Mouse (Mus musculus) right cerebral cortex, postnatal 25 days (tissue): Measurements from ENCODE around the gene Gnptg.
A peak's percentile ranks its signal among the peaks of the same experiment; 100 is the strongest.
"Not testable (repeated sequence)": the region's sequence is repeated elsewhere in the genome, so short reads cannot be mapped to it uniquely, and the experiment has no call there.

ENCODE experiments used
- DNase-seq: peaks from one replicate; pipeline ENCODE4 v3.0.0; 2022

Gnptg gene

DNA sequence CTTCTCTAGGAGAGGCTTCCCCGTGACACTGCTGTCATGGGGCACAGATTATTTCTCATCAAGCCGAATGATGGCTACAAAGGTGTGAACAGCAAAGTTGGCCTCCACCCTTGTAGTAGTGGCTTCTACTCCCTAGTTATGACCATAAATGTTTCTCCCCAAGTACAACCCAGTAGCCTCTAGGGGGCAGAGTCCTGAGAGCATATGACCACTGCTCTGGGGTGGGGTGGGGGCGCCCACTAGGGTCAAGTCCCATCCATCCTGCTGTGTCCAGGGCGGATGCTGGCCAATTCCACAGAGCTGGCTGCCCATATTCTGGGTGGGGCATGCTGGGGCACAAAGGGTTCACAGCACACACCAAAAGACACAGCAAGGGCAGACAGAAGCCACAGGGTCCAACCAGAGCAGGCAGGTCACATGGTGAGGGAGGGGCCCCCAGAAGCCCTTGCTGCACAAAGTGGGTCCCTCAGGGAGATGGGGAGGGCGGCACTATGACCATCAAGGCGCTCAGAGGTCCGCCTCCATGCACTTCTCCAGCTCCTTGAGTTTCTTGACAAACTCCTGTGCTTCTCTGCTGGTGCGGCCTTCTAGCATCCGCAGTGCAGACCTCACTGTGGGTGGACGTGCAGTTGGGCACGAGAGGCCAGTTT lies 3.3 kb upstream of the Gnptg start:
- no peak for DNase-seq

DNA sequence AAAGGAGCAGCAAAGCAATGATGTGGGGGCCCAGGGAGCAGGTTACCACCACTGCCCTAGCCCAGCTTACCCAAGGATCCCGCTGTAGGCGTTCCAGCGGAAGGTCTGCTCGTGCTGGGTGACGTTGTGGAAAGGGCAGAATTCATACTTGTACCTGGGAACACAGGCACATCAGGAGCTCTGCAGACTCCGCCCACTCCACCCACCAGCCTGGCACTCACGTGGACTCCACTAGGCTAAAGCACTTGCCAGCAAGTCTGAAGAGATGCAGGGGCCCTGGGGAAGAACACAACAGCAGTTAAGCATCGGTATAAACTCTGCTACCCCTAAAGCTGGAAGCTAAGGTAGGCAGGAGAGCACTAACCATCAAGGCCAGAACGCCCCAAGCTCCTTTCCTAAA lies 4.3 kb downstream of the Gnptg start:
- DNase-seq, result no peak

DNA sequence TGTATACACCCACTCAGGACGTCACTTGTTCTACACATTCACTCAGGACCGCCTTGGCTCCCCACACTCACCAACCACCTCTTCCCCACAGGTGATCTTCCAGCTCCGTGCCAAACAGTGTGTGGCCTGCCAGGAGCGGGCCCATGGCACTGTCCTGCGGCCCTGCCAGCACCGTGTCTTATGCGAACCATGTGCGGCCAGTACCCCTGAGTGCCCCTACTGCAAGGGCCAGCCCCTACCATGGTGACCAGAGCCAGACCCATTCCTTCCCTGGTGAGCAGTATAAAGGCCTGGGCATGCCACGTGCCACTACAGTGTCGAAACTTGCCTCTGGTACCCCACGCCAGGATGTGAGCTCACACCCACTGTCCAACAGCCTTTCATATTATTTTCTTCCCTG lies 8.3 kb downstream of the Gnptg start:
- DNase-seq, result not testable (repeated sequence)

DNA sequence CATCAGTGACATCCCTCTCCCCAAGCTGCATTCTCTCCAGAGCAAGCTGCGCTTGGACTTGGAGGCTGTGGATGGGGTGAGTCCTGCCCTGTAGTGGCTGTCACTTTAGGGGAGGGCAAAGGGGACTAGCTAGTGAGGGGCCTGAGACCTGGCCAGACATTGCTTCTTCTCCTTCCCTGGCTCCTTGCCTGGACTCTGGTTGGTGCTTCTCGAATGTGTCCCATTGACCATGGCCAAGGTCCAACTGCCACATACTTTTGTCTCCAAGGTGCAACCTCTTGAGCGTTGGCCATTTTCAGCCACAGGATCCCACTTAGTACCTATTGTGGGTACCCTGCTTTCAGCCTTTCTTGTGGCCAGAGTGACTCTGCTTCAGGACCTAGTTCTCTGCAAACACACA lies 9.2 kb downstream of the Gnptg start:
- DNase-seq, result no peak

DNA sequence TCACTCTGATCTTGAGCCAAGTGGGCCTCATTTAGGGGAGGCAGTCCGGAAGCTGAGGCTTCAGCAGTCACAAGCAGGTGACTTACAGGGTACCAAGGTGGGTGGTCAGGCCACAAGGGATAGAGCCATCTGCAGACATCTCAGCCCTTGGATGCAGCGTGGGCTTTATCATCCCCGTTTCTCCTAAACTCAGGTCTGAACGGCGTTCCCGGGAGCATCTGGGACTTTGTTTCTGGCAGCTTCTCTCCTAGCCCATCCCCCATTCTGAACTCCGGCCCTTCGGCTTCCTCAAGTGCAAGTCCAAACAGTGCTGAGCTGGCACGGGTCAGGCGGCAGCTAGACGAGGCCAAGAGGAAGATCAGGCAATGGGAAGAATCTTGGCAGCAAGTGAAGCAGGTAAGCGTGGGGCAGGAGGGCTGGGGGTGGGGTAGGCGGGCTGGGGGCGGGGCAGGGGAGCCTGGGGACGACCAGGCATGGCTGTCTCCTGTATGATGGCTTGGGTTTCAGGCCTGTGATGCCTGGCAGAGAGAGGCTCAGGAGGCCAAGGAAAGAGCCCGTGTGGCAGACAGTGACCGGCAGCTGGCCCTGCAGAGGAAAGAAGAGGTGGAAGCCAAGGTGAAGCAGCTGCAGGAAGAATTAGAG lies 9.8 kb downstream of the Gnptg start:
- DNase-seq, result not testable (repeated sequence)

DNA sequence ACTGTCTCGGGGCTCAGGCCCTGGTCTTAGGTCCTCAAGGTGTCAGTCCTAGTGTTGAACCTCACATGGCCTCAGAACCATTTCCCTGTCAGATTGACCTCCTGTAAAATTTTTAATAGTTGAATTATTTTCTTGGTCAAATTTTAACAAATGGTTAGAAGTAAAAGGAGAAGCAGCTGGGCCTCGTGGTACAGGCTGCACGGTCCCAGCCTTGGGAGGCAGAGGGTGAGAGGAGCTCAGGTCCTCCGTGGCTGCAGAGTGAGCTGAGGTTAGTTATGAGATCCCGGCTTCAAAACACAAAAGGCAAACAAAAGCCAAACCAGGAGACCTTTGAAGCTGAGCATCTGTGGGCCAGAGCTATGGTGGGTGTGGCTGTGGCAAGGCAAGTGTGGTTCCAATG lies 11.9 kb downstream of the Gnptg start:
- DNase-seq, result no peak

DNA sequence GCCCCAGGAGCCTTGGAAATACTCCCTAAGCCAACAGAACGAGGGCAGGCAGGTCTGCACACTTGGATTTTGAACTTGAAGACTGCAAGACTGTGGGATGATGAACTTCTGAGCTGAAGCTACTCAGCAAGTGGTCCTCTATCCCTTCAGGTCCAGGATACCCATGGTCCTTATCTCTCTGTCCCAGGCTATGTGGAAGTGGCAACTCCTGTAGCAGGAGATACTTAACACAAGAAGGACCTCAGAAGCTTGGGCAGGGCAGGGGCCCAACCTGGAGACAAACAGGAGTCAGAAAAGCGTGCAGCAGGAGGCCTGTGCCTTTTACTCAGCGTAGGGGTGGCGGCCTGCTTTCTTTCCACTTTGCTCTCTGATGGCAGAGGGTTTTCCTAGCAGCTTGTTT lies 14.3 kb downstream of the Gnptg start:
- DNase-seq, result no peak

DNA sequence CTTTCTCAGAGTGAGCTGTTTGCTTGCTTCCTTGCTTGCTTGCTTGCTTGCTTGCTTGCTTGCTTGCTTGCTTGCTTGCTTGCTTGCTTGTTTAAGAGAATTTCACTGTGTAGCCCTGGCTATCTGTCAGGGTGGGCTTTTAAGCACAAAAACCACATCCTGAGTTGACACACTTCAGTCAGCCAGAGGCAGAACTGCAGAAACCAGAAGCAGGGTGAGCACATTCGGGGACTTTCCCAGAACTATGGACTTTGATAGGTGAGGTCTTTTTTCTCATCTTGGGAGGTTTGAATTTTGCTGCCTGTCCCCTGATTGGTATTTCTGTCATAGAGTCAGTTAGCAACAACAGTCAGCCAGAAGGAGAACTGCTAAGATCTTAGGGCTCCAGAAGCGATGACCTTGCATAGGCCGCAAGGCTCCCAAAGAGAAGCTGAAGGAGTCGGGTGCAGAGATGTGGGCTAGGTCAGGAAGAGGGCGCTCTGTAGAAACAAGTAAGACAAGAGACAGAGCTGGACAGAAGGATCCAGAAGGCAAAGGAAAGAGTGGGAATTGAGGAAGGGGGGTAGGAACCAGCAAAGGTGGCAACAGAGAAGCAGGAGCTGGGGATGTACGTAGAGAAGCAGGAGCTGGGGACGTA lies 15.2 kb downstream of the Gnptg start:
- DNase-seq, result no peak

DNA sequence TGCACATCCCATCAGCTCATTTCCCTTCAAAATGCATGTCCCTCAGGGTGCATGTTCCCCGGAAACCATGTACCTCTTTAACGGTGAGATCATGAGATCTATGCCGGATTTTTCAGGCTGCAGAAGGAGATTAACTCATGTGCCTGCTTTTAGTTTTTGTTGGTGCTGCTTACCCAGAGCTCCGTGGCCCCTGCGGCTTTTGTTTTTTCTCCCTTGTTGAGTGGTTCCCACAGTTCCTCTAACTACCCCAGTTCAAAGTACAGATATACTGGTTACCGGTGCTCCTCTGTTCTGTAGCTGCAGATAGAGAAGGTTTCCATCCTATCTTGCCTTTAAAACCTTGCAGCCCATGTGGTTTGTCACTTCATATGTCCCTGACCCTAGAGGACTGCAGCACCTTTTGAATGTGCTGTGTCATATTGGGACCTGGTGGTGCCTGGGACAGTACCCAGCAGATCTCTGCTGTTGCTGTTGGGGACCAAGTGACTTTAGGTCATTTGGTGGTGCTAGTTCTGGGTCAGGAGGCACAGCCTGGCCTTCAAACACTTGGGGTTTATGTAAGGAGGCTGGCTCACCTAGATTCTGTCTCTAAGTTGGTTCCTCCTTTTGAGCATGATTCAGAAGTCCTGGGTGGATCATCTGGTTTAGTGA lies 16.8 kb downstream of the Gnptg start:
- DNase-seq, result no peak

DNA sequence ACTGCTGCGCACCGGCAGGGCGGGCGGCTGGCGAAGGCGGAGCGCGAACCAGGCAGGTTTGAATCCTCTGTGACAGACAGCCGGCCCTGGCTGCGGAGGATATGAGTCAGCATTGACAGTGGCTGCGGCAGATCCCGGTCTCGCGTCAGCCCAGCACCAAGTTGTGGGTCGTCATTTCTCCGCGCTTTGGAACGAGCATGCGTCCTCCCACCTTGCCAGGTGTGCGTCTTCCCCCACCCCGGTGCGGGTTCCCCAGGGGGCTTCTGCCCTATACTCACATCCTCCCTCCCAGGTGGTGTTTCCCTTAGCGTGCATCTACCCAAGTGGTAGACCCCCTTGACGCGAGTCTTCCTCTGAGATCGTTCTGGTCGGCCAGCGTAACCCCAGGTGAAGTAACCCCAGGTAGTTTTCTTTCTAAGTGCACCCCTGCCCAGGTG lies 17.4 kb downstream of the Gnptg start:
- peak; percentile 51 for DNase-seq

DNA sequence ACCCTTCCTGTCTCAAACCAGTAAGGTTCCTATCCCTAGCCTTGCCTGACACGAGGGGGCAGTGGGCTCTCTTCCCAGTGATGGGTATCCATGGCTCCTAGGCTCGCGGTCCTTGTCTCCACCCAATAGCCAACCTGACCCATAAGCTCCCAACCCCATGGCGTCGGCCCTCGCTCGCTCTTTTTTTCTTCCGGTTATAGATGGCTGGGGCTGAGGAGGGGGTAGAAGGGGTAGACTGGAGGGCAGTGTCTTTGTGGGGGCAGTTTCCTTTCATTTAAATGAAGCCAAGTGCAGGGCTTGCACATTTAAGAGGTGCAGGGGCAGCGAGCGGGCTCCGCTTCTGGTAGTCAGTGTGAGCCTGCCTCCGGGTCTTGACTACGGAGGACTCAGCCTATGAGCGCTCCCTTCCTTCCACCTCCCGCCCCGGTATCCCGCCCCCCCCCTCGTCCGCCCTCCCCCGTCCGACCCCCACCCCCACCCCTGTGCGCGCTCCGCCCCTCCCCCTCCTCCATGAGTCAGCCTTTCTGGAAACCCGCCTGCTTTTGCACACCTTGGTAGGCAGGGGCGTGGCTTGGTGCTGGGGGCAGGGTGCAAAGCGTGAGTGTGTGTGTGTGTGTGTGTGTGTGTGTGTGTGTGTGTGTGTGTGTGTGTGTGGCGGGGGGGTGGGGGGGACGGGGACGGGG lies 18.0 kb downstream of the Gnptg start:
- DNase-seq, result no peak

DNA sequence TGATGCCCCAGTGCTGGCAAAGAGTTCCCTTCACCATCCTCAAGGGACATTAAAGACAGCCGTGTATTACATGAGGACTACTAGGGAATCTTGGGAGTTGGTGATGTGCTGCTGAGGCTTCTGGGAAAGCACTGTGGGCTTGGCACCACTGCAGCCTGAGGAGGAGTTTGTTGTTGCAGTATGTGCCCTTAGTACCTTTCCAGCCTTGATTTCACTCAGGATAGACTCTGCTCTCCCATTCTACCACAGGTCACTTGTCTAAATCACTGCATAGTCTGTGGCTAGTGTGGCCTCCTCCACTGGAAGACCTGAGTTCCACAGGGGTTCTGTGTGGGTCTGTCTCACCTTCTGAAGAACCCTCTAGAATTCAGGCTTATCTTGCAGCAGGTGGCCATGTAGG lies 19.2 kb downstream of the Gnptg start:
- DNase-seq, result no peak

DNA sequence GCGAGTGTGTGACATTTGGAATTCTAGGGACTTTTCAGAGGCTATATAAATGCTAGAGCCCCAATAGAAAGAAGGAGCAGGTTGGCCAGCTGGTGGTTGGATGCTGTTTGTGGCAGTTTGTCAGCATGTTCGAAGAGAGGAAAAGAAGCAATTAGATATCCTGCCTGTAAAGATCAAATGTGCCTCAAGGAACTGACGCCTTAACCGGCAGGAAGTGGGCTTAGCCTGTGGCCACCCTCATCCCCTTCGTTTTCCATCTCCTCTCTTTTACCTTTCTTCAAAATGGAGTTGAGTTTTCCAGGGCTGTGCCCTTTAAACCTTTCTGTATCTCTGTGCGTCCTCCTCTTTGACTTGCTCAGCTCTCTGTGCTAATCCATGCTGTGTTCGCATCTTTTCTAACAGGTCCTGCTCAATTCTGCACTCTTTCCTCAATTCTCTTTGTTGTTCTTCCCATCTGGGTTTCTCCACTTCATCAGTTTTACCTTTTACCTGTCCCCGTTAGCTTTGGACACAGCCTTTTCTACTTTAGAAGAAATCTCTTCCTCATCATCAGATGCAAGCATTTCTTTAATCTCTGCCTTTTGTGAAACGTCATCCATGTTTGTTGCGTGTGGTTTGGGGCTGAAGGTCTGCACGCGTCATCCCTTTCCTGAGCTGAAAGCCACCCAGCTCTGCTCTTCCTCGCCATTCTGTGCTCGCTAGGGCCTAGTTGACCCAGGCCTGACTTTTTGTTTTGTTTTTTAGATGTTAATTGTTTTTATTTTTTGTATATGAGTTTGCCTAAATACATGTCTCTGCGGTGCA lies 20.2 kb downstream of the Gnptg start:
- DNase-seq, result no peak

DNA sequence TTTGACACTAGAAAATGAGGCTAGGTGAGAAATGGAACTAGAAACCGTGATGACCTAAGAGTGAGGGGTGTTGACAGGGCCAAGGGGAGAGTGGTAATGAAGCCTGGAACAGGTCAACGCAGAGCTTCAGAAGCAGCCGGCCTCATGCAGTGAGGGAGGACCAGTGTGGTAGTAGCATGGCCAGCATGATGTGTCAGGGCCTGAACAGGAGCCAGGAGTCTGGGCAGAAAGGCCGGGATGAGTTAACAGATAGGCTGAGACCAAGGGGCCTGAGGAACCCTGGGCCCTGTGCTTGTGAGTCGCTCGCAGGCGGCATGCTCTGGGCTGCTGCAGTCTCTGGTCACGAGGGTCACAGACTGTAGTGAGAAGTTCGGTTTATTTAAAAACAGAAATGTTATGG lies 21.0 kb downstream of the Gnptg start:
- DNase-seq, result no peak

DNA sequence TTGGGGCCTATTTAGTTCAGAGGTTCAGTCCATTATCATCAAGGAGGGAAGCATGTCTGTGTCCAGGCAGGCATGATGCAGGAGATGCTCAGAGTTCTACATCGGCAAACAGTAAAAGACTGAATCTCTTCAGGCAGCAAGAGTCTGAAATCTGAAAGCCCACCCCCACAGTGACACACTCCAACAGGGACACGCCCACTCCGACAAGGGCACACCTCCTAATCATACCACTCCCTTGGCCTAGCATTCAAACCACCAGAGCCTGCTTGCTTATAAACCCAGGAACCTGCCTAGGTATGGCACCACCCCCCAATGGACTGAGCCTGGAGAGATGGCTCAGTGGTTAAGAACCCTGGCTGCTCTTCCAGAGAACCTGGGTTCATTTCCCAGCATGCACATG lies 24.5 kb downstream of the Gnptg start:
- DNase-seq, result no peak

DNA sequence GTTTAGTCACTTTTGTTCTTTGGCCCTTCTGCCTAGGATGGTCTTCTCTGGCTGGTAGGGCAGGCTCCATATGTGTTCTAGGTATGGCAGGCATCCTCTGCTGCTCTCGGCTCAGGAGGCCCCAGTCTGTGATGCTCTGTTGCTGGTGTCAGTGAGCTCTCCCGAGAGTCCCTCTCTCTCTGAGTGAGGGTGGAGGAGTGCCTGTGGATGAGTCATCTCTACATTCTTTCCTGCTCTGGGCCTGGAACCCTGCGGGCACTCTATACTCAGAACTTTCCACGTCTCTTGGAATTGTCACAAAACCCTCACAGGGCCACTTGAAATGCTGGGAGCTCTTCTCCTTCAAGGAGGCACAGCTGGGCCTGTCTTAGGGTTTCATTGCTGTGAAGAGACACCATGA lies 28.2 kb downstream of the Gnptg start:
- no peak for DNase-seq

DNA sequence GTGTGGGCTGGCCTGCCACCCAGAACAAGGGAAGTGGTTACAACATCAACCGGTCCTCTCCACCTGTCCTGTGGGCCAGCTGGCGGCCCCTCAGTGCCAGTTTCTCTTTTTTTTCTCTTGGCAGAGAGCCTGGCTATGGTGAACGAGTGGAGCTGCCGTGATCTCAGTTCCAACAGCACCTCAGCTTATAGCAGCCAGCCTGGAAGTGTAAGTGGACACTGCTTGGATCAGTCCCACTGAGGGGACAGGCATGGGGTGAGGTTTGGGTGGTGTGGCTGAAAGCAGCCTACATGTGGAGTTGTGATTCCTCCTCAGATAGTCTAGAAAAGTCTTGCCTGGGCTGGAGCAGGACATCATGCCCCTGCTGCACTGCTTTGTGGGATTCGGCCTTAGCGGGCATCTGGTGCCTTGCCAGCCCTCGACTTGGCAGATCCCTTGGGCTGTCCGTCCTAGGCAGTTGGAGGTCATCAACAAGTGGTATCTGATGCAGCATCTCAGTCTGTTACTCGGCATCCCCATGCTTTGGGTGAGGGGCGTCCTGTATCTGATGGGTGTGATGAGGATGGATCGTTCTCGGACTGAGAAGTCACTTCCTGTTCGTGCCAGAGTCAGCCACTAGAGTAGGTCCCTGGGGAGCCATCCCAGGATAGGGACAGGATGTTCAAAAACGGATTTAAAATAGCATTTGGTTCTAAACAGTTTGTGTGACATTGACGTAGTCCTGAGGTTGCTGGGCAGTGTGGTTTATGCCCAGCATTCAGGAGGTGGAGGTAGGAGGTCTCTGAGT lies 29.1 kb downstream of the Gnptg start:
- DNase-seq, result no peak

DNA sequence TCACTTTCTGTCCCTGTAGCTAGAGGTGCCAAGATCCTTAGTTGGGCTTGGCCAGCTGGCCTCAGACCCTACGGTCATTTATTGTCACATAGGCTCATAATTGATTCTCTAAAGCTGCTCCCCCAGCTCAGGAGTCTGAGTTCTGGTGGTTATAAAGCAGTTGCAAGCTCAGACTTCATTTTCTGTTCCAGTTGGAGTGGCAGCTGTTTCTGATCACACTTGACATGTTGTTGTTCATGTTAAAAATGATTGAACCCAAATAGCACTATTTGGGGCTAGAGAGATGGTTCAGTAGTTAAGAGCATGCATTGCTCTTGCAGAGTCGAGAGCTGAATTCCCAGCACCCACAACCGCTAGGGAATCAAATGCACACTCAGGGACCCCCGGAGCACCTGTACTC lies 29.9 kb downstream of the Gnptg start:
- no peak for DNase-seq

DNA sequence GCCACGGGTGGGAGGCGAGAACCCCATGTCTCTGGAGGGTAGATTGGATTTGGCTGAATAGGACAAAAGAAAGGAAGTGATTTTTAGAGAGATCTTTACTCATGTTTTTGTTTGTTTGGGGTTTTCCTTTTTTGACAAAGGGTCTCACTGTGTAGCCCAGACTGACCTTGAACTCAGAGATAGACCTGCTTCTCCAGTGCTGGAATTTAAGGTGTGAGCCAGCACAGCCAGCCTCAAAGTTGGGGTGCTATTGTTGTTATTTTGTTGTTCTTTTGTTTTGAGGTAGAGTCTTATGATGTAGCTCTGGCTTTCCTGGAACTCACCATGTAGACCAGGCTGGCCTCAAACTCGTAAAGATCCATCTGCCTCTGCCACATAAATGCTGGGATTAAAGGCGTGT lies 37.5 kb downstream of the Gnptg start:
- DNase-seq, result no peak

DNA sequence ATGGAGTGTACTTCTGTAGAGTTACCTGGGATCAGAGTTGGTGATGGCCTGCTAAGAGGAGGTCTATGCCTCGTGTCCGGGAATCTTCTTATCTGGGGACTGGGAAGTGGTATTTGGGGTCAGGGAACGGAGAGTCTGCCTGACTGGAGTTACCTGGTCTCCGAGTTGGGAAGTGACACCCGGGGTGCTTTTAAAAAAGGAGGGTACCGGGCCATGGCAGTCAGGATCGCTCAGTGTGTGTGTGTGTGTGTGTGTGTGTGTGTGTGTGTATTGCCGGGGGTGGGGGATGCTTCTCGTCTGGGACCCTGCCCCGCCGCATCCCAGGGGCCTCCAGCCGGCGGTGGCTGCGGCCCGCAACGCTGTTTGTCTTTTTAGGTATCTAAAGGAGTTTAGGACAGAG lies 50.8 kb downstream of the Gnptg start:
- DNase-seq, result no peak

DNA sequence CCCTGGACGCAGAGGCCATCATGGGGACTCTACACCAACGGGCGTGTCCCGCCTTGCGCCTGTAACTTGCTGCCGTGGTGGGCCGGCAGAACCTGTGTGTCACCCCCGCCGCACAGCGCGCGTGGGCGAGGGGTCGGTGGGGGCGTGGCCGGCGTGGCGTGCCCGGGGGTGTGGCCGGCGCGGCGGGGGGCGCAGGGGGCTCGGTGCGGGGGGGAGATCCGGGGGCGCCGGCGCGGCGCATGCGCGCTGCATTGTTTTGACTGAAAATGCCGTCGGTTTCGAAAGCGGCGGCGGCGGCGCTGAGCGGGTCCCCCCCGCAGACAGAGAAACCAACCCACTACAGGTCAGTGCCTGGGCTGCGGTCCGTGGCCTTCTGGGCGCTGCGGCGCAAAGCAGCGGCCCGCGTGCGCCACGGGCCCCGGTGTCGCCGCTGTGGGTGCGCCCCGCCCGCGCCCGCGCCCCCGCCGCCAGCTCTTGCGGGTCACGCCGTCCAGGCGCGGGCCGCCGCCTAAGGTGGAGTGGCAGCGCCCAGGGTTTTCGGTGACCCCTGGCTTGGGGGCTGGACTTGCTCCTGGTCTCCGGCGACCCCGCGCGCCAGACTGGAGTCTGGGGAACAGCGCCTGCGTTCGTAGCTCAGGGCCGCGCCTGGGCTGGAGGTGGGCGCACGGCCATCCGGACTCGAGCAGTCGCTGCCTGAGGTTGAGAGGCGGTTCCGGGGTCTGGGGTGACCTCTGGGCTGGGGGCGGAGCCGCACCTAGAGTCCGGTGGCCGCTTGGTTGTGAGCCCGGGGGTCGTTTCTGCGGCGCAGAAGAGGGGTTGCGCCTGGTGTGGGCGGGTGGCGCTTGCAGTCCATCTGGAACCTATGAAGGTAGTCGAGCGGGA lies 51.5 kb downstream of the Gnptg start, which contains the start of gene Unkl:
Gene Unkl, plus strand, starts transcription at position 248 of the 882 bp plus-strand sequence.
- peak; percentile 71 for DNase-seq
